Mouse (Mus musculus): Measurements from ENCODE around the gene Dysf.

Dysf gene

DNA sequence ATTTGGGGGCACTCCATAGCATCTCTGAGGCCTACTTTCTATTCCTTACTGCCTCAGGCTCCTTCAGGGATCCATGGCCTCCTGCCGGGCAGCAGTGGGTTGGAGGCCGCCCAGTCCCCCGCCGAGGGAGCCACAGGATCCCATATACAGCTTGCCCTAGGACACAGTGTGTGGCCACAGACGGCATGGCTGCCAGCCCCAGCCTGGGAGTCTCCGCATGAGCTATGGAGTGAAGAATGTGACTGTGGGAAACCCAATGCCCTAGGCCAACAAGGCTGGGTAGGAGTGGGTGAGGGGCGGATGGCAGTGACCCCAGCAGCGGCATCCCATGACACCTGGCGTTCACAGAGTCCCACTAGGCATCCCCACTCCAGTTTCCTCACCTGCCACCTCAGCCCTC is 116.2 kb downstream of the Dysf start:
- no peak for DNase-seq

DNA sequence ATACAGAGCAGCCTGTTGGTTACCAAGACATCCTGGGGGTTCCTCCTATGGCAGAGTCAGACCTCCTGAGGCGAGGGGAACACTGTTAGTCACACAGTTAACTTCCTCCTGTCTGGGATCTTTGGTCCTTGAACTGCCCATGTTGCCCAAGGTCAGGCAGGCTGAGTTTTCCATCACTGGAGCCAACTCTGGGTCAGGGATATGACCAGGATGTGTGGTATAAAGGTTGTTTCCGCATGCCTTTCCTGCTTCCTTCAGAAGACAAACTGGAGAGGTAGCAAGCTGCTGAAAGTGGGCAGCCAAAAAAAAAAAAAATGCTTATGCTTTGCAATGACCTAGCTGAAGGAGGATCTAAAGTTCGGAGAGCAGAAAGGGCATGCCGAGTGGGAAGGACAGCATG is 116.7 kb downstream of the Dysf start:
- DNase-seq: no peak

DNA sequence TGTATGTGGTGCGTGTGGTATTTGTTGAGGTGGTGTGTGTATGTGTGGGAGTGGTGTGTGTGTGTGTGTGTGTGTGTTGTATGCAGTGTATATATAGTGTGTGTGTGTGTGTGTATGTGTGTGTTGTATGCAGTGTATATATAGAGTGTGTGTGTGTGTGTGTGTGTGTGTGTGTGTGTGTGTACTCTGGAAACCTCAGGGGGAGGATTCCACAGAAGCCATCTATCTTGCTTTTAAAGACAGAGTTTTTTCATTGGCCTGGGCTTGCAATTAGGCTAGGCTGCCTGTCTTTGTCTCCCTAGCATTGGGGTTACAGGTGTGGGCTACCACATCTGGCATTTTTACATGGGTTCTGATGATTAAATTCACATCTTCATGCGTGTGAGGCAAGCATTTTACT is 119.8 kb downstream of the Dysf start:
- DNase-seq: no peak

DNA sequence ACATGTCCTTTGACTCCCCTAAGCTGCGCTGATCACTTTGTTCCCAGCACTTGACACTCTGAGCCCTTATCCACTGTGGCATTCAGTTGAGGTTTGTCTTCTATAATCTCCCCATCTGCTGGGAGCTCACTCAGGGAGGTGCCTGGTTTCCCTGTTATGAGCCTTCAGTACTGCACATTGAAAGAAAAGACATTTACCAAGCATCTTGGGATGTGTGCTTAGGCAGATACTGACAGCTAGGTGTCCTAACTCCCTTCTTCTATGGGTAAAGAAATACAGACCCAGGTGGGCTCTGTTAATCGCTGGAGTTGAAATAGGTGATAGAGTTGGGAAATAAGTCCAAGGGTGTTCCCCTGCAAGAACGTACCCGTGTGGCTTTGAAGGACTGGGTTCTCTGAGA is 122.5 kb downstream of the Dysf start:
- no peak for DNase-seq

GRCm38 (mm10) chr6:84131539-84131938 is 123.1 kb downstream of the Dysf start:
- DNase-seq: no peak

GRCm38 (mm10) chr6:84133053-84133452 is 124.7 kb downstream of the Dysf start:
- DNase-seq: no peak

- DNase-seq: no peak
Measured at GRCm38 (mm10) chr6:84133996-84134721, 125.8 kb downstream of the Dysf start.

DNA sequence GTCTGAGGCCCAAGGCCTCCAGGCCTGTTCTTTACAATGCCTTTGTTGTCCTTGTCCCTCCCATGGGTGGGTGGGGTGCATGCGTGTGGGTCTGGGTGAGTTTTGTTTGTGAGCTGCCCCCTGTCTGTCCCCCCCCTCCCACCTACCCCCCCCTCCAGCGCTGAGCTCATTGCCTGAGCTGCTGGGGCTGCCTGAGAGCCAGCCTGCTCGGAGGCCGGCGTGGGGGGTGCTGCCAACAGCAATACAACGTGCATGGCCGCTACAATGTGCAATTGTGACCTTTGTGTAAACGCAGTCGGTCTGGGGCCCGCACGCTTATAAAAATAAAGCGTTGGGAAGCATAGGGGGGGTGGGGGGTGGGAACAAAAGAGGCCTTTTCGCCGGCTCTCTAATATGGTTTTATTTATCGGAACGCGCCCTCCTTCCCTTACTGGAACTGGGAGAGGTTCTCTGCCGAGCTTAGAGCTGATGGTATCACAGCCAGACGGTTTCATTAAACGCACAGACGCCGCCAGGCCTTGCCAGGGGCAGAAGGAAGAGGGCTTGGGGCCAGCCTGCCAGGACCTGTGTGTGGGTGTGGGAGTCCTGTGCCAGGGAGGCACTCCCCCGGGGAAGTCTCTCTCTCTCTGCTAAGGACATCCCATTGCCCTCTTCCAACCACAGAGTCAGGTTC is 126.5 kb downstream of the Dysf start:
- peak; percentile 94 for DNase-seq

DNA sequence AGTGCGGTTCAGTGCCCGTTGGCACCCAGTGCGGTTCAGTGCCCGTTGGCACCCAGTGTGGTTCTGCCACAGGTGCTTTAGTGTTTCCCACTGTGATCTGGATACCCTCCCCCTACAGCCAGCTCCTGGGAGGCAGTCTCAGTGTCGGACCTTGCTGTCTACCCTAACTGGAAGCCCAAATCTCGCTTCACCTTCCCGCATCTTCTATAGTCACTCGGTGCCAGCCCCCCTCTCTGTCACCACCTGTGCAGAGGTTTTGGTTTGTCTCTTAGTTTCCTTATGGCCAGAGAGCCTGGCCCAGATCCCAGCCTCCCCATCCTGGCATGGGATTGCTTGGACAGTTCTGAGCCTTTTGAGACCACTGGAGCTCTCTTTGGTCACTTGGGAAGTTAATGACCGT is 127.3 kb downstream of the Dysf start:
- no peak for DNase-seq

GRCm38 (mm10) chr6:84136345-84136744 is 128.0 kb downstream of the Dysf start:
- DNase-seq: no peak

DNA sequence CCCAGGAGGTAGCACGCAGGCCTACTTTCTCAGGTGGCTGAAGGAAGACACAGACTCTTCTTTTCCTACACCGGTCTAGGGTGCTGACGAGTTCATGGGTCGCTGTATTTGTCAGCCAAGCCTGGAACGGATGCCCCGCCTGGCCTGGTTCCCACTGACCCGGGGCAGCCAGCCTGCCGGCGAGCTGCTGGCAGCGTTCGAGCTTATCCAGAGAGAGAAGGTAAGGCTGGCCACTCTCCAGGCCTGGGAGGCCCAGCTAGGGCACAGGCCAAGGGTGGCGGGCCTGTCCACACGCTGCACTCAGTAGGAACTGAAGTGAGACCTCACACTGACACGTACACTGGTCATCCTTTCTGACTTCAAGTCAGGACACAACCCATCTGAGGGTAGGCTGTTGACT is 131.5 kb downstream of the Dysf start:
- no peak for DNase-seq

DNA sequence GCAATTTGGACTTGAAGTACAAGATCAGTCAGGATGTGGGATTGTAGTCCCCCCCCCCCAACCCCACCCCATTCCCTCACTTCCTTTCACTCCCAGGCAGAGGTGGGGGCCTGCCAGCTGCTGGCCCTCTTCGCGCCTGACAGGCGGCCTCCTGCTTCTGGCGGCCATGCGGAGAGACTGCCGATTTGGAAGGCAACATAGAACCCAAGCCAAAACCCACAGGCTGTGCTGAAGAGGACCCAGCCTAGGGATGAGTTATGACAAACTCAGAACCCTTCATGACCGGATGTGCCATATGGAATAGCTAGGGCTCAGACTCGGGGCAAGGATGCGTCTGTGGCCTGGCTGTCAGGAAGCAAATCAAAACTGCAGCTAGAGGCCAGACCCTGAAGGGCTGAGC is 134.1 kb downstream of the Dysf start:
- DNase-seq: no peak

GRCm38 (mm10) chr6:84143328-84143727 is 134.9 kb downstream of the Dysf start:
- no peak for DNase-seq

DNA sequence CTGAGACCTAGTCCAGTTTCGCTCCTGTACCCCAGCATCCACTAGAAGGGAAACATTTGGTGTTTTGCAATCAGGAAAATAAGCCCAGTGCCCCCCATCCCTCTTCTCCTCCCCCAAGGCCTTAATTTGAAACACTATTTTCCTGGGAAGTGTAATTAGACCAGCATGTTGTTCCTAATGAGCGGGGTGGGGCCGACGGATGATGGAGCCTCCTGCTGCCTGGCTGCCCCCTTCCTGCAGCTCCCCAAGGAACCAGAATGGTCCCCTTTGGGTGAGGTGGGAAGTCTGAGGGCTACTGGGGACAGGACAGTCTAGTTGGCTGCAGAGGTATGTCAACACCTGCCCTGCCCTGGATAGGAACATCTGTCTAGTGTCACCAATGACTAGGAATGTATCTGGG is 136.0 kb downstream of the Dysf start:
- DNase-seq: no peak

DNA sequence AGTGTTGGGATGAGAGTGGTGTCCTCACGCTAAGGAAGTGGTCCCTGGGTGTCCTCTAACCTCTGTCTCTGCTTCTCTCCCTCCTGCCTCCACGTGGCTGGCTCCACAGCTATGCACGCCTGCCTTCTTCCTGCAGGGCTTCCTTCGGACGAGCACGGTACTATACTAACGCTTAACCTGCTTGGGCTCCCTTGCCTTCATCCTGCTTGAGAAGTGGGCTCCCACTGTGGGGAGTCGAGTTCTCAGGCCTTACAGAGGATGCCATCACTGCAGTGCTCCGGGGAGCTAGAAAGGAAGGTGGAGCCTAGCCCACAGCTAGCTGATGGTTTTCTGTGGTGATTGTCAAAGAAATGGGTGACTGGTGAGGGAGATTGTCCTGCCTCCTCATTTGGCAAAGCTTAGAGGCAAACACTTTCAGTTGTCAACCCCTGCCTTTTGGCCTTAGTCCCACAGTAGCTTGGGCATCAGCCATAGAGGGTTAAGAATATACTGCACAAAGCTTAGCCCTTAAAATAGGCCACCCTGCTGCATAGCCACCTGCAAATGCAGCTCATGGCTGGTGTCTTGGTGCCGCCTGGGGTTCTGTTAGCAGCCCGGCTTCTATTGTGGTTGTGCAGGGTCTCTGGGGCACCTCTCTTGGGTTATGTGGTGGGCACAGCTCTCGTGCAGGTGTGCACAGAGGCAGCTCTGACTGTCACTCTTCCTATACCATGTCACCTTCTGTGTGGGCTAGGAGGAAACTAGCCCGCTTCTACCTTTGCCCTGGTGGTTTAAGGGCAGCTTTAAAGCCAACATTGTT is 139.0 kb downstream of the Dysf start:
- DNase-seq: no peak

GRCm38 (mm10) chr6:84148470-84148869 is 140.1 kb downstream of the Dysf start:
- no peak for DNase-seq

GRCm38 (mm10) chr6:84154508-84154907 is 146.1 kb downstream of the Dysf start:
- no peak for DNase-seq

DNA sequence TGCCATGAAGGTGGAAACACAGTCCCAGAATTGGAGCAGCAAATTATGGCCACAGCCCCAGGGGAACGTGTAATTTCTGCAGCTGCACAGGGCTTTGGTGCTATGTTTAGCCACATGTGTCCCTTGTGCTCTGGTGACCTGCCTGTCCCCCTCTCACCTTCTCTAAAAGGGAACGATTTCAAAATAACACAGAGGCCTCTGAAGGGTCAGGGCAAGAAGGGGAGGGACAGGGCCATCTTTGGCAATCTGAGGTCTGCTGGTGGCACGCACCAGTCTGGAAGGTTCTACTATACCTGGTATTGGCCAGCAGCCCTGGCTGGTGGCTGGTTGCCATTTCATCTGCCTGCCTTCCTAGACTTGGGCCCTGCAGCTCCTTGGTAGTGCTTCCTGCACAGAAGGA is 147.4 kb downstream of the Dysf start:
- DNase-seq: no peak

DNA sequence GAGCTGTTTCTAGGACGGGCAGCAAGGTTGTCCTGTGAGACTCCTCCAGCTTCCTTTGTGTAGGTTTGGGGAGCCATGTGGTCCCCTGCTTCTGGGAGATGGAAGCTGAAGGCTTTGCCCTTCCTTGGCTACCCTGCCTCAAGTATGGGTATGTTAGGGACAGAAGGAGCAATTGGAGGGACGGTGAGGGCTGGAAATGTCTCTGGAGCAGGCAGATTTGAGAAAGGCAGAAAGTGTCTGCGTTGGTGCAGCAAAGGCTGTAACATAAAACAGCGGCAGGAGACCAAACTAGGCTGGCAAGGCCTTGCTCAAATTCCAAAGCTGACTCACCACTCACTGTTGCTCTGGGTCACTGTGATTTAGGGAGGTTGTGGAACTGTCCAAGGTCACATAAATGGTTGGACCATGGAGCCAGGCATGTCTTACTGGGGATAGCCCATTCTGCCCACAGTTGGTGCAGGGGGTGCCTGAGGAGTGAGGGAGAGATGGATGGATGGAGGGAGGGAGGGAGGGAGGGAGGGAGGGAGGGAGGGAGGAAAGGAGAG is 148.2 kb downstream of the Dysf start:
- no peak for DNase-seq

DNA sequence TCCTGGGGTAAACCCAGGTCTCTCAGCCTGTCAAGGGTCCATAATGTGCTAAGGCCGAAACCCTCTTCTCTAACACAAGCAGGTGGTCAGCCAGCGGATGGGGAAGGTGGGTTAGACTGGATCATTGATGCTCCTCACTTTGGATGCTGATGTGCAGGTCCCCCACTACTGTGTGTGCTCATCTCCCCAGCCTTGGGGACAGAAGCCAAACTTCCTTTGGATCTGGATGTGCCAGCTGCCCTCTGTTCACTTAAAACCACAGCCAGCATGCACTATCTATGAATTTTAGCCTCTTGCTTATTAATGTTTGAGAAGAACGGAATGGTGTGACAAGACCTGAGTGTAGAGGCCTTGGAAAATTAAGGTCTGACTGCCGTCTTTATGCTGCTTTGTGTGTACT is 150.7 kb downstream of the Dysf start:
- no peak for DNase-seq

- no peak for DNase-seq
Measured at GRCm38 (mm10) chr6:84167612-84168011, 159.2 kb downstream of the Dysf start.

DNA sequence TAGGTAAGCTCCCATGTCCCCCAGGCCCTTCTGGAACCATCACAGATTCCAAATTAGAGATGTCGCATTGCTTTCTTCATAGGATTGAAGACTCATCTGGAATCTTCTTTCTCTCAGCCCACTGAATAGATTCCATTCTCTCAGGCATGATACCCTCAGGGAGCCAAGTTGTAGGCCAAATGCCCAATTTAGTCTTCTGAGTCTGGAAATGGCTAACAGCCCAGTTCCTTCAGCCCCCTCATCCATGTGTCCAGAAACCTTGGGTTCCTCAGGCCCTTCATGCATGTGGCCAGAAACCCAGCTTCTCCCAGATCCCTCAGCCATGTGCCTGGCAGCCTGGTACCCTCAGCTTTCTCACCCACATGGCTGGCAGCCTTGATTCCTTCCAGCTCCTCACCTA is 160.2 kb downstream of the Dysf start:
- no peak for DNase-seq

- DNase-seq: no peak
Measured at GRCm38 (mm10) chr6:84173626-84174025, 165.2 kb downstream of the Dysf start.

Data from retina, postnatal 1 day (tissue).